Mouse (Mus musculus) forebrain, embryonic 16.5 days (tissue): ENCODE measurements around the gene Olfr142. TPM values are rescaled to one million over a fixed set of nuclear protein-coding genes. Genes with fewer than 3 reads are reported as not detected.
"Not testable (repeated sequence)": the region's sequence is repeated elsewhere in the genome, so short reads cannot be mapped to it uniquely, and the experiment has no call there.

Experiments
- ATAC-seq: fragments of 200-750 bp; cut with Nextera tagmentation; 2 replicates; pipeline ENCODE4 v1.8.0; 2017; ENCODE audit warnings: mild to moderate bottlenecking, moderate library complexity
- H3K27ac ChIP-seq: fragments of 300-500 bp; sonication (generic); 2 replicates; pipeline ENCODE4 v1.5.1; 2014; ENCODE audit warnings: low read length, control low read depth
- H3K27me3 ChIP-seq: fragments of 300-500 bp; sonication (generic); replicated peaks from 2 replicates; pipeline ENCODE4 v1.6.1; 2014; ENCODE audit warnings: low read length; ENCODE audit not compliant: control insufficient read depth, insufficient read depth
- H3K36me3 ChIP-seq: fragments of 300-500 bp; sonication (generic); 2 replicates; pipeline ENCODE4 v1.6.1; 2014; ENCODE audit not compliant: control insufficient read depth, insufficient read depth
- H3K4me1 ChIP-seq: fragments of 300-500 bp; sonication (generic); replicated peaks from 2 replicates; pipeline ENCODE4 v1.6.1; 2014; ENCODE audit warnings: low read length; ENCODE audit not compliant: control insufficient read depth, insufficient read depth
- H3K4me2 ChIP-seq: fragments of 300-500 bp; sonication (generic); 2 replicates; pipeline ENCODE4 v1.6.1; 2014; ENCODE audit warnings: mild to moderate bottlenecking, low read length, control low read depth
- H3K4me3 ChIP-seq: fragments of 300-500 bp; sonication (generic); replicated peaks from 2 replicates; pipeline ENCODE4 v1.5.1; 2014; ENCODE audit warnings: mild to moderate bottlenecking, low read length, control low read depth
- H3K9ac ChIP-seq: fragments of 300-500 bp; sonication (generic); replicated peaks from 2 replicates; pipeline ENCODE4 v1.6.1; 2014; ENCODE audit warnings: low read depth, low read length, control low read depth
- H3K9me3 ChIP-seq: fragments of 300-500 bp; sonication (generic); 2 replicates; pipeline ENCODE4 v1.6.1; 2016; ENCODE audit warnings: low read length; ENCODE audit not compliant: control insufficient read depth
- WGBS: fragments of 180-500 bp; shearing (Covaris S2); extraction: QIAGEN DNeasy Blood & Tissue Kit; methylation state at CpG from one replicate; pipeline ENCODE4 v1.1.7; 2014; 5-methylcytosine and 5-hydroxymethylcytosine counted together
- polyA plus RNA-seq: library from polyadenylated mRNA; unstranded; fragments of >200 nt; fragmentation: Nextera tagmentation; extraction: Ambion mirVana; gene quantifications from 2 replicates; pipeline ENCODE4 v1.2.1, GENCODE M21; 2015

The Olfr142 gene
- not detected in 2 replicates for polyA plus RNA-seq

DNA sequence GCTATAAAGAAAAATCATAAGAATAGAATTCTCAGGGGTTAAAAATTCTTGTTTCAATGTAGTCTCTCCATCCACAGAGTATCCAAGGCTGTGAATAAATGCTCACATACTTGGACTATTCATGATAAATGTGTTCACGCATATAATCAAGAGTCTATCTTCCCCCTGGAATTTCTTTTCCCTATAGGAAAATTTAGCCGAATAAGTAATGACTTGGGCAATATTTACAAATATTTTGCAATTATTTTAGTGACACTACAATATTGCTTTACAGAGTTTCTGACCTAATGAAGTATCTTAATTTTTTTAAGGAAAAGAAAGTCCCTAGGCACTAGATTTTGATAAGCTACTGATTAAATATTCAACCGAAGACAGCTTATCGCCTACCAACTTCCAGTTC is at the start of gene Olfr142:
Gene Olfr142, minus strand, starts transcription at position 101 of the 400 bp plus-strand sequence.
- Histone ChIP-seq H3K36me3 (no peaks in the 10 kb centered on the region), H3K27me3 (no peaks in the 10 kb centered on the region), H3K4me1 (no peaks in the 10 kb centered on the region), H3K4me2 (no peak within 1 kb of the TSS), H3K9me3 (no peaks in the 10 kb centered on the region), H3K27ac (no peak within 1 kb of the TSS), H3K9ac (no peak within 1 kb of the TSS), H3K4me3 (no peak within 1 kb of the TSS)
- 93% methylated on average over 4 of the region's 4 CpGs for WGBS
- ATAC-seq = no peak

DNA sequence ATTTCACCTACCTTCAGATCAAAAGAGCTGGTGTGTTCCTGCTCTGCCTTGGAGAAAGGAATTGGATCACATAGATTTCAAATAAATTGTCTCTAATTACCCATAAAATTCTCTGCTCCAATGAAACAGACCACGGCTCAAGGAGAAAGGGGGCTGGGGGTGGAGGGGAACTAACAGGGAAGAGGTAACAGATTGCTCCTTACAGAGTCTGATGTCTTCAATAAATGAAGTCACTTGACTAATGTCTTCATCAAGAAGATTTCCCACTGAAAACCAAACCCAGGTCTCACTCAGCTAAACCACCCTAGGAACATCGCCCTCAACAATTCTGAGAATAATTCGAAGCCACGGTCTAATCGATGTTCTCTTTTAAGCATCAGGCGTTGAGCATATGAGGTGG is 35.3 kb upstream of the Olfr142 start, which contains the start of gene Olfr1272:
Gene Olfr1272, minus strand, starts transcription at position 101 of the 400 bp plus-strand sequence.
- 85% methylated on average over 6 of the region's 6 CpGs for whole genome bisulfite sequencing
- H3K4me2 ChIP-seq = no peak within 1 kb of the TSS
- H3K27me3 ChIP-seq = no peaks in the 10 kb centered on the region
- no peak for ATAC-seq
- no peaks in the 10 kb centered on the region for H3K4me1 ChIP-seq
- H3K9ac ChIP-seq = no peak within 1 kb of the TSS
- H3K36me3 ChIP-seq = no peaks in the 10 kb centered on the region
- no peak within 1 kb of the TSS for H3K27ac ChIP-seq
- no peak within 1 kb of the TSS for H3K4me3 ChIP-seq
- H3K9me3 ChIP-seq = no peaks in the 10 kb centered on the region

DNA sequence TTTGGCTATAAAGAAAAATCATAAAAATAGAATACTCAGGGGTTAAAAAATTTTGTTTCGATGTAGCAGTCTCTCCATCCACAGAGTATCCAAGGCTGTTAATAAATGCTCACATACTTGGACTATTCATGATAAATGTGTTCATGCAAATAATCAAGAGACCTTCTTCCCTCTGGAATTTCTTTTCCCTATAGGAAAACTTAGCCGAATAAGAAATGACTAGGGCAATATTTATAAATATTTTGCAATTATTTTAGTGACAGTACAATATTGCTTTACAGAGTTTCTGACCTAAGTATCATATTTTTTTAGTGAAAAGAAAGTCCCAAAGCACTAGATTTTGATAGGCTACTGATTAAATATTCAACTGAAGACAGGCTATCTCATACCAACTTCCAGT is 13.5 kb upstream of the Olfr142 start, which contains the start of gene Olfr1271:
Gene Olfr1271, minus strand, starts transcription at position 101 of the 400 bp plus-strand sequence.
- H3K36me3 ChIP-seq = no peaks in the 10 kb centered on the region
- no peaks in the 10 kb centered on the region for H3K9me3 ChIP-seq
- H3K9ac ChIP-seq = no peak within 1 kb of the TSS
- no peak within 1 kb of the TSS for H3K4me2 ChIP-seq
- no peak within 1 kb of the TSS for H3K27ac ChIP-seq
- no peaks in the 10 kb centered on the region for H3K27me3 ChIP-seq
- ATAC-seq = no peak
- no peak within 1 kb of the TSS for H3K4me3 ChIP-seq
- 93% methylated on average over 2 of the region's 2 CpGs for WGBS
- H3K4me1 ChIP-seq = no peaks in the 10 kb centered on the region

DNA sequence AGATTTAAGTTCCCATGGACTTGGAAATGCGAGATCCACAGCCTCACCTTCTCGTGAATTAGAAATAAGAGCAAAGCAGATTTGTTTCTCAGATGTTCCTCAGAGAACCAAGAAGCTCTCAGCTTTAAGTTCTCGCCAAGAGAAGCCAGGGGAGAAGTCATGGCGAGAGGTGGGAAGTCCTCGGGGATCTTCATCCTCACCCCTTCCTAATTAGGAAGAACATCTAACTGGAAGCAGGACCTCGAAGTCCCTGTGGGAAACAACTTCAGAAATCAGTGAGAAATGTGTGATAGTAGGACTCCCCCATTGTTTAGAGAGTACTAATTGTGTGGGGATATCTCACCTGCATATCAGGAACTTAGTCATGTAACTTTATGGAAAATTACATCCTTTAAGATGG is 33.0 kb downstream of the Olfr142 start, which contains the start of gene Olfr1506:
Gene Olfr1506, minus strand, starts transcription at position 101 of the 400 bp plus-strand sequence.
- no CpG with 5 or more reads among the region's 6 CpGs for WGBS
- H3K9ac ChIP-seq, ATAC-seq: not testable (repeated sequence)

More for the DNA sequence above, 33.0 kb downstream of the Olfr142 start, which contains the start of gene Olfr1506:
- not testable (repeated sequence) for H3K27ac ChIP-seq, H3K9me3 ChIP-seq, H3K4me2 ChIP-seq, H3K4me3 ChIP-seq, H3K27me3 ChIP-seq, H3K36me3 ChIP-seq, H3K4me1 ChIP-seq

Other genes with a start within 250 kb of the Olfr142 start
- gene Olfr1263, start 245.5 kb downstream of the Olfr142 start, polyA plus RNA-seq = not detected in 2 replicates
- gene Olfr1264, start 232.0 kb downstream of the Olfr142 start, polyA plus RNA-seq = not detected in 2 replicates
- gene Olfr1265, start 222.3 kb downstream of the Olfr142 start, polyA plus RNA-seq = not detected in 2 replicates
- not detected in 2 replicates for gene Olfr140, start 194.0 kb downstream of the Olfr142 start, polyA plus RNA-seq
- gene Olfr1269, start 136.2 kb downstream of the Olfr142 start, polyA plus RNA-seq = not detected in 2 replicates
- 0.19 TPM in 1 of 2 replicates, not detected in the other for gene Olfr32, start 115.3 kb downstream of the Olfr142 start, polyA plus RNA-seq
- gene Olfr1270, start 104.5 kb downstream of the Olfr142 start, polyA plus RNA-seq = not detected in 2 replicates
- not detected in 2 replicates for gene Olfr1506, start 33.1 kb downstream of the Olfr142 start, polyA plus RNA-seq
- not detected in 2 replicates for gene Olfr1271, start 13.4 kb upstream of the Olfr142 start, polyA plus RNA-seq
- gene Olfr1272, start 35.2 kb upstream of the Olfr142 start, polyA plus RNA-seq = not detected in 2 replicates
- not detected in 2 replicates for gene Gm13769, start 64.6 kb upstream of the Olfr142 start, polyA plus RNA-seq
- gene Olfr1274-ps, start 141.1 kb upstream of the Olfr142 start, polyA plus RNA-seq = not detected in 2 replicates